Mouse (Mus musculus) monocyte, adult 2 months (primary cell): Measurements from ENCODE around the gene Errfi1.

Source experiments
- DNase-seq, 2 experiments: peaks; one replicate each; pipeline ENCODE4 v3.0.0; 2022; ENCODE audit warnings: low spot score in 2 of 2, low read depth in 1 of 2

Errfi1 gene

GRCm38 (mm10) chr4:150853680-150854461 is at the start of gene Errfi1:
Gene Errfi1 (plus strand): TSS chr4:150853919.
- no peak for DNase-seq

GRCm38 (mm10) chr4:150804204-150804603 is 49.5 kb upstream of the Errfi1 start:
- no peak for DNase-seq

DNA sequence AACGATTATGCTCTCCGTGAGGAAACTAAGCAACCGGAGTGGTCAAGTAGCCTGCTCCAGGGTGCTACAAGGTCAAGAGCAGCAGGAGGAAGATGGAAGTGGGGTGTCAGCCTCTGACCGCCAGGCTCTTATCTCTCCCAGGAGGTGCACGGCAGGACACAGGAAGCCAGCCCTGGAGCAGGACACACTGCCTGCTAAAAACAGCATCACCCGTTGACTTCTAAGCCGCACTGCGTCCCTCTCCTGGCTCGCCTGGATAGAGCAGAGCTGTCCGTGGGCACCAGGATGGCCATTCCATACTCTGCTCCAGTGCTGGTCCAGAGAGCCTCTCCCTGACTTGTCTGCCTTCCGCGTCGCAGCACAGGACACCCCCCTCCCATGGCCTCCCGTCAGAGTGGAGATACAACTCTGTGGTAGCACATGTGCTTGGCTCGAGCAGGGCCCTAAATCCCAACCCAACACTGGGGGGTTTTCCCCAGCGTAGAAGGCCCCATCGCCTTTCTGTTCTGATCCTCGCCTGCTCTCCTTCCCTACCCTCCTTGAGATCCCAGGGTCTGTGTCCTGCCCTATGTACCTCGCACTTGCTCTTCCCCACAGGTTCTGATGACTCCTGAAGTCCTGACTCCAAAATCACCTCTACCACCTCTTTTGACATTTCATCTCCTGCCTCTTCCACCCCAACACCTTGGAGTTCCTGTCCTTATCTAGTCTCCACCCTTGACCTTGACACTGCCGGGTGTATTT is 45.8 kb upstream of the Errfi1 start:
- no peak for DNase-seq

DNA sequence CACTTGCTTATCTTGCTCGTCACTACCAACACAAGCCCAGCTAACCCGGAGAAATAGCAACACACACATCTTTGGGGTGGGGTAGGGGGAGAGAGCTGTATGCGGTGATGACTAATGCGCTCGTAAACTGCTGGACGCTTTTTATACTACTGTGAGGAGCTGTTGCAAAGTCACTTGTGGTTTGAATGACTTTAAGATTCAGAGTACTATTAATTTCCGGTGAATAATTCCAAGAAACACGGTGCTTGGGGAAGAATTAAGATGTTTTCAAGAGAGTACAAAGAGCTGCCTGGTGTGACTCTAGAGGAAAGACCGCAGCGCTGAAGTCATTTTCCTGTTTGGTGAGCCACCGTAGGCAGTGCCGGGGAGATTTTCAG is 45.3 kb upstream of the Errfi1 start:
- DNase-seq: no peak

- no peak for DNase-seq
Observed at GRCm38 (mm10) chr4:150809323-150809722, 44.4 kb upstream of the Errfi1 start.

GRCm38 (mm10) chr4:150815144-150815543 is 38.6 kb upstream of the Errfi1 start:
- DNase-seq: no peak

DNA sequence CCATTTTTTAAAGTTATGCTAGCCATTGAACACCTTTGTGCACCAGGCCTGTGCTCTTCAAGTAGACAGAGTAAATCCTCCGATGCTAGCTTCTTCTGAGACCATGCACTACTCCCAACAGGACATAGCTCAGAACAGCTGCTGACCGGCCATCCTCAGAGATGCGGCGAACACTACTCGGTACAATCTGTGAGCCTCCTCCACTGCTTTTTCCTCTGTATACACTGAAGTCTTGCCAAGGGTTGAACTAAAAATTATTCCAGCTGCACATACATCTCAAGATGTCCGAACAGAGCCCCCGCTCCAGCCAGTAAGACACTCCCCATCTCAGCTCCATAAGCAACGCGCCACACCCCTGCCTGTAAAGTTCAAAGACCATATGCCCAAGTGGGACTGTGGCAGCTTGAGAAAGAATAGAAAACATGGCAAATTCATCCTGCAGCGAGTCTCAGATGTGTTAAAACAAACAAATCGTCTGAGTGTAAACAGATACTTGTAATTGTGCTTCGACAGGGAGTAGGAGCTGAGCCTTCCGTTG is 37.2 kb upstream of the Errfi1 start:
- no peak for DNase-seq

DNA sequence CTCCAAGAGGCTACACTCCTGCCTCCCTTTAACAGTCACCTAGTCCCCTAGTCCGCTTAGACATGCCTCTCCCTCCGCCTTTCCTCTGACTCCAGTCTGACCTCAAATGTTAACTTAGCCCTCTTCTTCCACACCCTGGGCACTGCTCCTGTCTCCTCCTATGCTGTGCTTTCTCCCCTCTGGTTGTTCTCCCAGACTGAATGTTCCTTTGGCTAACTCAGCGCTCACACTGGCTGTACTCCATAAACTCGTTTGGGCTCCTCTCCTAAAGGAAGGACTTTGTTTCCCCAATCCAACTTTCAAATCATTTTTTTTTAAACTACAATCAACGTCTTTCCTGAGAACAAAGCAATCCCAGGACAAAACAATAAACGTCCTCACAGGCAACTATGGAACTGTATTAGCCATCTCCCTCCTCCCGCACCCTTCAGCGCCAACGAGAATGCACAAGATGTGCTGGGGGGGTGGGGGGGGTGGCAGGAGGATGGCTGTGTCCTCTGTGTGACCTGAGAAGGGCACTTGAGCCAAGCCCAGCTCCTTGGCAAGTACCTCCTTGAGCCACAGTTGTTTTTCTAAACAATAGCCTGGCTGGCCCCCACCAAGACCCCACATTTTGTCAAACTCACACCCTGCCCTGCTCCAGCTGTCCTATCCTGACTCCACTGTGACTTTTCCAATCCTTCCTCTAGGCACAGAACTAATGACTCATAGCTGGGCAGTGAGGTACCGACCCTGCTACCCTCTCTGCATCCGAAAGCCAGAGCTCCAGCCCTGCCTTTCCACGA is 34.4 kb upstream of the Errfi1 start:
- DNase-seq: no peak

- no peak for DNase-seq
Observed at GRCm38 (mm10) chr4:150821381-150821780, 32.3 kb upstream of the Errfi1 start.

- no peak for DNase-seq
Observed at GRCm38 (mm10) chr4:150822624-150823023, 31.1 kb upstream of the Errfi1 start.

DNA sequence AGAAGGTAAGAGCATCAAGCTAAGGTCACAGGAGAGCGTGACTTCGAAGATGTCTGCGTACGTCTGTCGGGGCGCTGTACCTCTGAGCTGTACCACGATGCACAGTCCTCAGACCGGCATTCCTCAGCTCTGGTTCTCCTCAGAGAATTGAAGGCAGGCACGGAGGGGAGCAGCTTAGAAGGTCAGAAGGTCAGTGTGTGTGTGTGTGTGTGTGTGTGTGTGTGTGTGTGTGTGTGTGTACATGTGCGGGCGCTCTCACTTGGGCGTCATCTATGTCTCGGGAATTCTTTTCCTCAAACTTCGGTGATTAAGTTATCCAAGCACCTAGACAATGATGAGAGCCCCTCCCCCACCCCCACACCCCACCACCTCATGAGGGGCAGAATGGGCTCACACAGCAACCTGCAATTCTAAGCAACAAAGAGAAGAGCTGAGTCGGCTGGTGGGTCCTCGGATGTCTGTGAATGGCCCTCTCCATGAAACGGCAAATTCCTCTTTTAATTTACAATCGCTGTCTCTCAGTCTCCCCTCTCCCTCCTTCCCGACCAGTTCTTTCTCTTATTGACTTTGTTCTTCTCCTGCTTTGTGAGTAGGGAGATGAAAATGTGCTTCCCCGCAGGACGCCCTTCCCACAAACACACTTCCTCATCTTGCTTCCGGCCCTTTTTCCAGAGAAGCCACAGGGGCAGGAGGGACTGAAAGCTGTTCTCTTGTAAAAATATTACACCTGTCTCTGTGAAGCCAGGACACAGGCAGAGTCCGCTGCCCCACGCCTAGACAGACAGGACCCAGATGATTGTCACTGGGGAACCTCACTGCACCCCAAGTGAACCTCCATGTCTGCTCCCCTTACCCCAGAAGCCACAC is 29.9 kb upstream of the Errfi1 start:
- DNase-seq: no peak

- no peak for DNase-seq
Observed at GRCm38 (mm10) chr4:150824877-150825276, 28.8 kb upstream of the Errfi1 start.

DNA sequence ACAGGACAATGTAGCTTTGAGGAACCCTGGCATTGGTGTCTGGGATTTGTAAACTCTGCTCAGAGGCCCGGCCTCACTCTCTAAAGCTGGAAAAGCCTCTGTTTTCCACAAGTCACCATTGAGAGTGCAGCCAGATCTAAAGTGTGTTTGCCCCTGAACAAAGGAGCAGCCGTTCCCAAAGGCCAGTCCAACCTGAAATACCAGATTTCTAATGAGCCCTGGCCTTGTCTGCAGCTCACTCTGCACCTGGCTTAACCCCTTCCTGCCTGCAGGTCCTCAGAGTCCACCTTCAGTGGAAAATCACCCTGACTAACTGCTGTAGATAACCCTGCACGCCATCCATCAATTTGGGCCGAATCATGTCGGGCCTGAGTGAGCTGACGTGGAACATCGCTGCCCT is 28.2 kb upstream of the Errfi1 start:
- no peak for DNase-seq

DNA sequence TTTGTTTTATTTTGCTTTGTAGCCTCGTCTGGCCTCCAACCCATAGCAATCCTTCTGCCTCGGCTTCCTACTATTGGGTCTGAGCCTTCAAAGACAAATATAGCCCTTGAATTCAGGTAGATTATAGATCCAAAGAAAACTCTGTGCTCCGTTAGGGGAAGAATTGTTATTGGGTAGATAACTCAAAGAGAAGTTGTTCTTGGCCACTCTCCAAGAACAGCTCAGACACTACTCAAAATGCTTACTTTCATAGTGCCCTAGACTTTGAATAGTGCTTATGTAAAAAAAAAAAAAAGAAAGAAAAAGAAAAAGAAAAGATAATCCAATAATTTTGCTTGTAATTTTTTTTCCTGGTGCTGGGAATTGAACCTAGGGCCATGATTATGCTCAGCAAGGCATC is 22.4 kb upstream of the Errfi1 start:
- DNase-seq: no peak

DNA sequence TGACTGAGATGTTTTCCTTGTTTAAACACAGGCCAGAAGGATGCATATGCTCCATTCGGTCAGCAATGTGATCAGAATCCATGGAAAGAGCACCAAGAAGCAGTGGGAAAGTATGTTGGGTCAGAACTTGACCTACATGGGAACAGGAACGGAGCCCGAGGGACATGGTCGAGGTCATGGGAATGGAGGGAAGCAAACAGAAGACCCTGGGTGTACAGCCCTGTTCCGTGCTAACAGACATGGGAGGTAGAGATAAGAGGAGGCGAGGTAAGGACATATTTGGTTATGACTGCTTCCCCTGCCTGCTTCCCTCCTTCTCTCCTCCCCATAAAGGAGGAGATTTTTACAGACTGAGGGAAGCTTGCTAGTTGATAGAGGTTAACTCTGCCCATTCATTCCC is 21.8 kb upstream of the Errfi1 start:
- no peak for DNase-seq

DNA sequence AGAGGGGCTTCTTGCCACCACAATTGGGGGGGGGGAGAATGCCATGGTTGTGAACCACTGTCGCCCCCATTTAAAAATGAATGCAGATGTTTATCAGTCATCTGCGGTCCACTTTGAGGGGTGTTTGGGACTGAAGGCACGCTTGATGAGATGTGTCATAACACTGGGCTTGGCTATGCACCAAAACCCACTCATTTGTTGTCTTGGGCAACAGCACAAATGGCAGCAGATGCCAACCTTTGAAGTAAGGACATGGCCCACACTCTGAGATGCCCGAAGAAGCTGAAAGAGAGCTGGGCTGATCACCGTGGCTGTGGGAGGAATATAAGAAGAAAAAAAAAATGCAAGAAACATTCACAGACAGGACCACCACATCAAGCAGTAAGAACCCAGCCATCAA is 18.6 kb upstream of the Errfi1 start:
- no peak for DNase-seq

DNA sequence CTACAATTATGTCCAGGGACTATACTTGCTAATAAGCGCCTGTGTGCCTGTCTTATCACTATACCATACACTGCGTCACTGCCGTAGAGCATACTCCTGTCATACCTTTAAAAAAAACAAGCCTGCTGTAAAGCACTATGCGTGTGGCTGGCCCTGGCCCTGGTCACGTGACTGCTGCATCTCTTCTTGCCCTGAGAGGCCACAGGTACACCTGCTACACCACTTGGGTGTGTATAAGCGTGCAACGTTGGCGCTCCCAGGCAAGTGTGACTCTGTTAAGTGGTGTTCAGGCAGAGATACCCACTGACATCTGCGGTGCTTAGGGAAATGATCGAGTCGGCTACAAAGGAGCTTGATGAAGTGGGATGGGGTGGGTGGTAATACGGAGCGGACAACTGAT is 17.5 kb upstream of the Errfi1 start:
- DNase-seq: no peak

GRCm38 (mm10) chr4:150836961-150837360 is 16.8 kb upstream of the Errfi1 start:
- no peak for DNase-seq

DNA sequence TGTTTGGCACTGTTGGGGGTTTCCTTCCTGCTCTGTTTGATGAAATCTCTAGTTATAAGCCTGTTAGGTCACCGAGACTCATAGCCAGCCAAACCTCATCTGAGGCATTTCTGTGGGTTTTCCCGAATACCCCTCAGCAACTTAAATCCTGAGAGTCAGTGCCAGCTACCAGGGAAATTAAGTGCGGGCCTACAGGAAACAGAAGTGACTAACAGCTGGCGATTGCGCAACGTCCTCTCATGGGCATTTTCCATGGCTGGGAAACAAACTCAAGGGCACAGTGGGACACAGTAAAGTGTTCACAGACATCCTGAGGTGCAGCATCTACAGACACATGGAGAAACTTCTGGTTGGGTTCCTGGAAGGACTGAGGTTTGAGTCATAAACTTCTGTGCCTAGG is 16.3 kb upstream of the Errfi1 start:
- peak in 1 of 2 experiments; percentile 40 for DNase-seq

DNA sequence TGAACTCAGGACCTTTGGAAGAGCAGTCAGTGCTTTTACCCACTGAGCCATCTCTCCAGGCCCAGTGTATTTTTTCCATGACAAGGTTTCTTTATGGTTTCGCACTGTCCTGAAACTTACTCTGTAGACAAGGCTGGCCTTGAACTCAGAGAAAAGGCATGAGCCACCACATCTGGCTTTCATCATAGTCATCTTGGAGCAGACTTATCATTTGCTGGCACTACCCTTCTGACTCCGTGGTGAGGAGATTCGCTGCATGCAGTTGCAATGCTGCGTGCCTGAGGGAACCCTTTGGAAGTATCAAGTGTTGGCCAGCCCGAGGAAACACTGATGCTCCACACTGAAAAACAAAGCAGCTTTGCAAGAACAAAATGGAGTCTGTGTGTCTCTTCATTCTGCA is 11.7 kb upstream of the Errfi1 start:
- DNase-seq: no peak

DNA sequence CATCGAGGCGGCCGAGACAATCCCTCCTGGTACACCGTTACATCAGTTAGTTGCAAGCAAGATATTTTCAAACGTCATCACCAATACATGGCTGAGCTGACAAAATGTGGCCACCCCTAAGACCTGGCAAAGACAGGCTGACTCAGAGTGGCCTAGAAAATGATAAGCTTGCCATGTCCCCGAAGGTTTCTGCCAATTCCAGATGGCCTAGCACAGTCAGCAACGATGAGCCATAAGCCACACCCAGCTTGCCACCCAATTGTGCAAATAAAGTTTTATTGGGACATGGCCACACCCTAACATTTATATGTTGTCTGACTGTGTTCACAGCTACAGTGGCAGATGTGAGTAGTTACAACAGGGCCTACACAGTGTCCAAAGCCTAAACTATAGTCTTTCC is 10.5 kb upstream of the Errfi1 start:
- no peak for DNase-seq
